Mouse (Mus musculus) Muller cell, postnatal 12 days (primary cell): ENCODE measurements around the gene Vmn1r169.
"Not testable (repeated sequence)": the region's sequence is repeated elsewhere in the genome, so short reads cannot be mapped to it uniquely, and the experiment has no call there.

Source experiments
- DNase-seq: peaks from one replicate; pipeline ENCODE4 v3.0.0-alpha.2; 2015; ENCODE audit errors: inconsistent ontology term

Gene Vmn1r169

GRCm38 (mm10) chr7:23575226-23575625 lies at the start of gene Vmn1r169:
Gene Vmn1r169 (plus strand): TSS chr7:23575526.
- not testable (repeated sequence) for DNase-seq

GRCm38 (mm10) chr7:23539432-23539831 lies 35.9 kb upstream of the Vmn1r169 start, which contains the start of gene Vmn1r168:
Gene Vmn1r168 (plus strand): TSS chr7:23539732.
- not testable (repeated sequence) for DNase-seq

GRCm38 (mm10) chr7:23605875-23606274 lies 30.5 kb downstream of the Vmn1r169 start, which contains the start of gene Vmn1r170:
Gene Vmn1r170 (plus strand): TSS chr7:23606175.
- not testable (repeated sequence) for DNase-seq
